Comparison of ENCODE assay signal across 30 mouse cellular contexts in the genomic region with DNA sequence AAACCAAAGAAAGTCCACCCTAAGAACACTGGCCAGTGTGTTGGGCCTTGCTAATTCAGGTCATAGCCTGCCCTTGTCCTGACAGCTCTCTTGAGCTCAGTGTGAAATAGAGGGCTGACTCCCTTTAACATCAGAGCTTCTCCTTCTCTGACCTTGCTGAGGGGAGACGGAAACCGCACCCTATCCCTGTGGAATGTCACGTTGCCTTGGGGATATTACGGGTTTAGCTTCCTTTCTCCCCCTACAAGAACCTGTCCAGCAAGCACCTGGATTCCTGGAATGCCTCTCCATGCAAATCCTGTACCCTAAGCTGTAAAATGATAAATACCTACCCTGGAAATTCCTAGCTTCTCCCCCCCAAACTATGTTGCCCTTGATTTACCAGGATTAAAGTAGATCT. TPM values are rescaled to one million over a fixed set of nuclear protein-coding genes. Genes with fewer than 3 reads are reported as not detected.
DNase-seq lines count a peak whose midpoint lies in the region; ATAC-seq and TF ChIP-seq lines count a peak whose summit lies in the region.
"Had no signal": no experiment of that assay in that cellular context is flagged by ENCODE, and none has a peak within 500 bp of the region (broad histone marks: within the 10 kb centered on the region; RNA-seq: fewer than 3 reads in every experiment).

No protein-coding gene starts in this region.

- no peak for ATAC-seq in kidney, embryonic 14.5 days (ENCODE audit: low FRiP score, low TSS enrichment)
- ATAC-seq: forebrain, embryonic 16.5 days; hindbrain, postnatal 0 days; intestine, postnatal 0 days had no signal

- peak; percentile 3 to 38 for DNase-seq in kidney, adult 8-10 months
- peak; percentile 39 for DNase-seq in ES-E14 (ENCODE audit: low read depth, low spot score)
- peak; percentile 2 to 37 for DNase-seq in kidney, postnatal 25 days
- DNase-seq in T-cell, adult 2 months (ENCODE audit: low spot score): no peak
- no peak for DNase-seq in ovary, postnatal 10 days (ENCODE audit: low spot score)
- DNase-seq: adrenal gland, adult 2 months; B cell, adult 2 months; cerebellum, adult 11 months; cerebellum, adult 9-11 months; gastrocnemius, postnatal 10 days; thymus, adult 18-20 months; thymus, postnatal 36 days had no signal

- no peaks in the 10 kb centered on the region for H3K27me3 ChIP-seq in kidney, embryonic 14.5 days (ENCODE audit: control insufficient read depth, insufficient read depth, low read length)
- no peaks in the 10 kb centered on the region for H3K27me3 ChIP-seq in ES-Bruce4 (ENCODE audit: control insufficient read depth, insufficient read depth, low read length, poor library complexity, severe bottlenecking)
- H3K27me3 ChIP-seq: CH12.LX; neural tube, embryonic 15.5 days; stomach, embryonic 15.5 days had no signal

- in situ Hi-C loops in ES-E14 (cut with MboI; ENCODE audit: low sequenced_read_pairs in 2 of 2, unreplicated experiment in 2 of 2): no loop called here

- TF ChIP-seq CTCF in ES-Bruce4 (IDR thresholded peaks at IDR 0.05; ENCODE audit: low read depth, low read length): no peak

- no peak overlapping the region for H3K4me3 ChIP-seq in kidney, embryonic 14.5 days (ENCODE audit: low read length)
- H3K4me3 ChIP-seq in ES-Bruce4 (ENCODE audit: low read depth, low read length) (no peak overlapping the region), ES-E14 (ENCODE audit: insufficient read depth in 1 of 2, low read depth in 1 of 2, low read length in 2 of 2, poor library complexity in 1 of 2, severe bottlenecking in 1 of 2) (no peak overlapping the region)
- H3K4me3 ChIP-seq: forebrain, embryonic 10.5 days; heart, embryonic 10.5 days; hindbrain, embryonic 10.5 days; left cerebral cortex, adult 2 months; neural tube, embryonic 15.5 days; stomach, embryonic 15.5 days had no signal

- WGBS in kidney, embryonic 14.5 days: 81% methylated on average over 4 of the region's 4 CpGs

- H3K4me1 ChIP-seq in kidney, embryonic 14.5 days (ENCODE audit: control insufficient read depth, insufficient read depth, low read length): no peaks in the 10 kb centered on the region
- peaks cover 4% of the 10 kb centered on the region for H3K4me1 ChIP-seq in ES-Bruce4 (ENCODE audit: control insufficient read depth, insufficient read depth, low read length)
- peaks cover 4 to 5% of the 10 kb centered on the region in 2 experiments; a peak in 3 of 4 replicates for H3K4me1 ChIP-seq in ES-E14 (ENCODE audit: control insufficient read depth in 2 of 2, insufficient read depth in 2 of 2, low read length in 2 of 2, poor library complexity in 1 of 2)
- H3K4me1 ChIP-seq: forebrain, embryonic 10.5 days; heart, embryonic 10.5 days; hindbrain, embryonic 10.5 days; neural tube, embryonic 15.5 days; stomach, embryonic 15.5 days had no signal

- no peak overlapping the region for H3K27ac ChIP-seq in kidney, embryonic 14.5 days (ENCODE audit: low read depth, low read length)
- H3K27ac ChIP-seq in ES-Bruce4 (ENCODE audit: insufficient read depth, low read length) (peak overlapping the region; percentile 94), ES-E14 (ENCODE audit: insufficient read depth, low read depth, low read length, poor library complexity, severe bottlenecking) (peak overlapping the region; percentile 97)
- H3K27ac ChIP-seq: forebrain, embryonic 10.5 days; heart, embryonic 10.5 days; hindbrain, embryonic 10.5 days; hindbrain, postnatal 0 days; left cerebral cortex, adult 2 months; liver, embryonic 14.5 days; neural tube, embryonic 15.5 days; stomach, embryonic 15.5 days had no signal

- no peak for TF ChIP-seq POLR2A in ES-Bruce4 (IDR thresholded peaks at IDR 0.05; ENCODE audit: insufficient read depth, low read length)

- no peak overlapping the region for H3K9ac ChIP-seq in kidney, embryonic 14.5 days (ENCODE audit: low read depth, low read length)
- H3K9ac ChIP-seq in ES-Bruce4 (ENCODE audit: low read depth, poor library complexity, severe bottlenecking): no peak overlapping the region
- H3K9ac ChIP-seq in ES-E14 (ENCODE audit: insufficient read depth, low read depth, low read length, poor library complexity, severe bottlenecking): 0 out of 2 replicates have a peak overlapping the region, but pooled peaks have one; percentile 32
- H3K9ac ChIP-seq: liver, embryonic 14.5 days; neural tube, embryonic 15.5 days; stomach, embryonic 15.5 days had no signal

- no peaks in the 10 kb centered on the region for H3K9me3 ChIP-seq in kidney, embryonic 14.5 days (ENCODE audit: control insufficient read depth, low read length)
- H3K9me3 ChIP-seq in ES-Bruce4 (replicated peaks; ENCODE audit: control insufficient read depth, insufficient read depth, low read length, poor library complexity, severe bottlenecking): peaks cover 2% of the 10 kb centered on the region
- no peaks in the 10 kb centered on the region for H3K9me3 ChIP-seq in ES-E14 (ENCODE audit: control insufficient read depth, insufficient read depth, low read depth, low read length)
- H3K9me3 ChIP-seq: forebrain, embryonic 10.5 days; heart, embryonic 10.5 days; hindbrain, embryonic 10.5 days; neural tube, embryonic 15.5 days; stomach, embryonic 15.5 days had no signal

- TF ChIP-seq EP300 in ES-Bruce4 (IDR thresholded peaks at IDR 0.05; ENCODE audit: insufficient read depth, low read depth, low read length): peak; percentile 89

- peaks cover 4% of the 10 kb centered on the region; the same call in 1 of the 2 replicates for H3K36me3 ChIP-seq in kidney, embryonic 14.5 days (ENCODE audit: control insufficient read depth, insufficient read depth, low read length)
- H3K36me3 ChIP-seq in ES-Bruce4 (ENCODE audit: control insufficient read depth, insufficient read depth, low read length, poor library complexity, severe bottlenecking): no peaks in the 10 kb centered on the region; the same call in 1 of the 2 replicates
- peaks cover 3% of the 10 kb centered on the region; the same call in 1 of the 2 replicates for H3K36me3 ChIP-seq in ES-E14 (ENCODE audit: control insufficient read depth, insufficient read depth, low read length, poor library complexity, severe bottlenecking)
- H3K36me3 ChIP-seq: neural tube, embryonic 15.5 days; stomach, embryonic 15.5 days had no signal

- no peak overlapping the region for H3K4me2 ChIP-seq in kidney, embryonic 14.5 days (replicated peaks; ENCODE audit: low read depth, low read length)
- H3K4me2 ChIP-seq: midbrain, embryonic 11.5 days; neural tube, embryonic 15.5 days; stomach, embryonic 15.5 days had no signal

TF ChIP-seq in ES-E14, 5 proteins besides CTCF, POLR2A, EP300 and RAD21:
- TF ChIP-seq ZNF384 (IDR thresholded peaks at IDR 0.05; ENCODE audit: low read depth, low read length) (no peak), MAFK (IDR thresholded peaks at IDR 0.05; ENCODE audit: insufficient read depth, low read depth, low read length) (no peak), HCFC1 (IDR thresholded peaks at IDR 0.05; ENCODE audit: borderline replicate concordance, insufficient read depth, low read length) (no peak), CHD2 (IDR thresholded peaks at IDR 0.05; ENCODE audit: low read depth, low read length) (0 out of 2 replicates have a peak, but pooled peaks have one; percentile 17)

RNA-seq across cellular contexts. Expression of a gene that starts 9.5 kb away (rescaled TPM):
- polyA plus RNA-seq in kidney, embryonic 14.5 days (2014; fragmentation: Nextera tagmentation; extraction: Ambion mirVana): 0.13 and 0.19 TPM in 2 replicates
- not detected in 2 replicates for polyA plus RNA-seq in ES-Bruce4 (2011; ENCODE audit: insufficient read depth, insufficient read length, low read depth, missing spikeins)
- total RNA-seq in ES-E14 (2012; rRNA removed): not detected in 2 replicates
- total RNA-seq: adrenal gland, postnatal 4 days; CH12.LX; gastrocnemius, postnatal 10 days; granulocyte monocyte progenitor cell, adult 5-6 weeks; hindbrain, postnatal 0 days; left cerebral cortex, postnatal 36 days had no signal
- polyA plus RNA-seq: adrenal gland, adult 2 months; forebrain, embryonic 16.5 days; heart, embryonic 16.5 days; hindbrain, embryonic 10.5 days; hindbrain, postnatal 0 days; intestine, postnatal 0 days; liver, embryonic 14.5 days; midbrain, embryonic 11.5 days; neural tube, embryonic 15.5 days had no signal

RNA-seq across cellular contexts. Expression of a gene that starts 33.0 kb away (rescaled TPM):
- 2.4 and 3.6 TPM in 2 replicates for polyA plus RNA-seq in kidney, embryonic 14.5 days (2014; fragmentation: Nextera tagmentation; extraction: Ambion mirVana)
- 4.0 and 7.5 TPM in 2 replicates for polyA plus RNA-seq in ES-Bruce4 (2011; ENCODE audit: insufficient read depth, insufficient read length, low read depth, missing spikeins)
- 2.2 and 3.1 TPM in 2 replicates for total RNA-seq in ES-E14 (2012; rRNA removed)

RNA-seq across cellular contexts. Expression of a gene that starts 46.0 kb away (rescaled TPM):
- 479 and 609 TPM in 2 replicates for polyA plus RNA-seq in kidney, embryonic 14.5 days (2014; fragmentation: Nextera tagmentation; extraction: Ambion mirVana)
- 791 and 797 TPM in 2 replicates for polyA plus RNA-seq in ES-Bruce4 (2011; ENCODE audit: insufficient read depth, insufficient read length, low read depth, missing spikeins)
- total RNA-seq in ES-E14 (2012; rRNA removed): 236 and 337 TPM in 2 replicates

Comparison
In these comparisons a context has a peak if more than half of its experiments do, and no peak if none do; other contexts are left out.
1. DNase-seq: peak in kidney, adult 8-10 months (2 of 2), ES-E14 (single experiment) and kidney, postnatal 25 days (2 of 2); none in T-cell, adult 2 months (single experiment) and ovary, postnatal 10 days (single experiment).